Mouse (Mus musculus): ENCODE measurements at regions not wholly inside any gene's neighbourhood (a gene's known extent, or its start where the extent isn't known, plus 50 kb on each side); places are given as distances from the start of the nearest gene placed in this dataset.

DNA sequence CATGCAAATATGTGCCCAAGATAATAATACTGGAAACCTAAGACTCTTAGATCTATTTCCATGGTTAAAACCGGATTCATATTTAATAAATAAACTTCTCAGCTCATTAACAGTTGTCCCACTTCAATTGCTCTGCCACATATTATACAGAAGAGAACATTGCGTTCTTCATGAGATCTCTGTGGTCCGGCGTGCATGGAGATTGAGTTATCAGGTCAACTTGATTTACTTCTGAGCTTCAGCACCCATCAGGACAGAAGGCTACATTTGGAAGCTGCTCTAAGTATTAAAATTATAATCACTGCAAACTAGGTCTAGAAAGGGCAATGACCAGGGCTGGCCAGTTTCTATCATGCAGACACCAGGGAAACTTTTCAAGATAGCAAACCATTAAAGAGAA is 295.9 kb upstream of the Cd180 start:
- no peak for DNase-seq
- intact Hi-C loops (cut with DNase I; ENCODE audit: low total_unique reads) = no loop called here

DNA sequence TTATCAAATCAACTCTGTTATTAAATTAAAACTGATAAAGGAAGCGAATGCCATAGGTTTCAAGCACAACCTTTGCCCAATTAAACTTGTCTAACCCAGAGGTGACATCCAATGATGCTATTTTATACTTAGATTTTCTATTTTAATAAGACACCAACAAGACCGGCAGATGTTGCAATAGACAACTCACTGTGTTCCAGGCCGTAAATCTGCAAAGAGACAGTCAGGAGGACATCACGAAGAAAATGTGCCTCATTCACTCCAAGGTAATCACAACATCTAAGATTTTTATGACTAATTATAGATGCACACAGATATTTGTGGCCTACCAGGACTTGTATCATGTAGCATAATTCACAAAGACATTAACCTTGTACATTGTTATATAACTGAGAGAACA is 281.5 kb upstream of the Cd180 start:
- no peak for DNase-seq
- intact Hi-C loops (cut with DNase I; ENCODE audit: low total_unique reads) = no loop called here

DNA sequence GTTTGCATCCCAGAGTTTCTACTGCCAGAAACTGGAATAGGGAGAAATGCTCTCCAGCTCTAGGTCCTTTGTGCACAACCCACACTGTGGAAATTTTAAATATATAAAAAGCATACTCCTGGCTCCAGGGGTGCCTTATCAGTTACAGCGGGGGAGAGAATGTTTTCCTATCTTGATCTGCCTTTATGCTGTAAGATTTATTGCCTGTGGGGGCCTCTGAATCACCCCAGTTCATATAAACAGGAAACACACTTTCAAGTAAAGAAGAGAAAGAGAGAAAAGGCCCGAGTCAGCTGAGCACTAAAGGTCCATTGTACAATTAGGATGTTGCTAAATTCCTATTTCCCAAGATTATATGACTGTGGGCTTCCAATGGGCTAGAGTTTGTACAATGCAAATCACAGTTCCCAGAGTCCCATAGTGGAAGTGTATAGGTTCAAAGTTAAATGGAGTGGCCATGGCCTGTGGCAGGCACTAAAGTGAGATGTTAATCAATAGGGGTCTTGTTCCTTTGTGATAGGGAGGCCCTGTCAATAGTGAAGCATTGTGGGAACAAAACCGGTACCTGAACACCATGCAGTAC is 258.9 kb upstream of the Cd180 start:
- DNase-seq = no peak
- intact Hi-C loops (cut with DNase I; ENCODE audit: low total_unique reads) = no loop called here

DNA sequence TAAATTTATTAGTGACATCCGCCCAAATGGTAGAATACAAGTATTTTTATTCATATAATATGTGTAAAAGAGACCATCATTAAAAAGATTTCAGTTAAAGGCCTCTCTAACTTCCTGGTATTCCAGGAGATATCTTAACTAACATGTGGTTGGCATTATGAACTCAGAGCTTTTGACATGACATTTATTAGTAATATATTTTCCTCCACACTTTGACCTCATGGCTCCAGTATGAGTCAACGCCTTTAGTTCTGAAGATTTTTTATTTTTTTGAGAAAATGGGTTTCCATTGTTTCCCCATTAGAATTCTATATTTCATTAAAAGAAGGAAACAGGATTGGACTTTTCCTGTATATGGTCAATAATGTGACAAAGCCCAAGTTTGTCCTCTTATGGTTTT is 250.7 kb upstream of the Cd180 start:
- intact Hi-C loops (cut with DNase I; ENCODE audit: low total_unique reads) = no loop called here
- no peak for DNase-seq

- no peak for DNase-seq
- intact Hi-C loops (cut with DNase I; ENCODE audit: low total_unique reads) = no loop called here
Observed at GRCm38 (mm10) chr13:102447310-102447709, 246.0 kb upstream of the Cd180 start.

DNA sequence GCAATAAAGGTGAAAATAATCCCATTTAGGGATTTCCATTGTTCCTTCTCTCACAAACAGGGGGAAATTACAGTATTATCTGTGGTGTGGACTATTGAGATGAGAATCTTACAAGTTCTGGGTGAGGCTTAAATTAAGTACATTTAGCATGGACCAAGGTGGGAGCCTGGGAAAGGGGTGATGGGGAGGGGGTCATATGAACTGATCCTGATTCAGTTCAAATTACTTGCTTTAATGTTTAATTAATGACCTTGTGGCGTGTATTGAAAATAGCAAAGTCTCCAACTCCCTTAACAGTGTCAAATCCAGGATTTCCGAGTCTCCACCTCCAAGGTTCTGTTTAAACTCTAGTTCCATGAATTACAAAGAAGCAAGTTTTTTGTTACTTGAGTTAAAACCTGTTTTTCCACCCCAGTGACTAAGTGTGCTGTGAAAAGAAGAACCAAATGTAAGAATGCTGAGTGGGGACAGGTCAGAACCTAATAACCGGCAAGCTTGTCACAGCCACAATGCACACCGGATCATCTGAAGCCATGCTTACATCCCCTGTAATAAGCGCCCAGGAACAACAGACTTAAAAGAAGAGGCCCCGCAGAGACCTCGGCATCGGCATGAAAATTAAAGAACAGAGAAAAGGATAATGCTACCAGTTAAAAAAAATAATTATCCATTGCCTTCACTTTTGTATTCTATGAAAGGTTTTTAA is 243.8 kb upstream of the Cd180 start:
- no peak for DNase-seq
- intact Hi-C loops (cut with DNase I; ENCODE audit: low total_unique reads) = no loop called here

- intact Hi-C loops (cut with DNase I; ENCODE audit: low total_unique reads) = no loop called here
- DNase-seq = no peak
Observed at GRCm38 (mm10) chr13:102451176-102451575, 242.2 kb upstream of the Cd180 start.

DNA sequence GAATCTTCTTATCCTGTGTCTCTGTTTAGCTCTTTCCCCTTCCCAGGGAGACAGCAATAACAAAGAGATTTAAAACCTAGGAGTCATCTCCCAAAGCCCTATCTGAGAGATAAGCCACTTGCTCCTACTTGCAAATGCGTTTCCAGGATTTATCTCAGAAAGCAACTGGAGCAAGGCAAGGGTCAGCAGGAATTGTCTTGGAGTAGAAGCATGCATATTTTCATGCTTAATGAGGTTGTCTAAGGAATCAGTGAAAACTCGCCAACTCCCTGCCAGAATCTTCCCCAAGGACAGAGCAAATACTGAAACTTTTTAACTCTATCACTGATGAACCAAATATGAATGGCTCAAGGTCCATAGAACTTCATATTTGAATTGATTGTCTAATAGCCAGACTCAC is 234.6 kb upstream of the Cd180 start:
- intact Hi-C loops (cut with DNase I; ENCODE audit: low total_unique reads) = no loop called here
- DNase-seq = no peak

GRCm38 (mm10) chr13:102463993-102464392 is 229.4 kb upstream of the Cd180 start:
- no peak for DNase-seq
- intact Hi-C loops (cut with DNase I; ENCODE audit: low total_unique reads) = no loop called here

GRCm38 (mm10) chr13:102481906-102482305 is 211.5 kb upstream of the Cd180 start:
- intact Hi-C loops (cut with DNase I; ENCODE audit: low total_unique reads) = no loop called here
- DNase-seq = no peak

GRCm38 (mm10) chr13:102482451-102482850 is 210.9 kb upstream of the Cd180 start:
- intact Hi-C loops (cut with DNase I; ENCODE audit: low total_unique reads) = no loop called here
- no peak for DNase-seq

DNA sequence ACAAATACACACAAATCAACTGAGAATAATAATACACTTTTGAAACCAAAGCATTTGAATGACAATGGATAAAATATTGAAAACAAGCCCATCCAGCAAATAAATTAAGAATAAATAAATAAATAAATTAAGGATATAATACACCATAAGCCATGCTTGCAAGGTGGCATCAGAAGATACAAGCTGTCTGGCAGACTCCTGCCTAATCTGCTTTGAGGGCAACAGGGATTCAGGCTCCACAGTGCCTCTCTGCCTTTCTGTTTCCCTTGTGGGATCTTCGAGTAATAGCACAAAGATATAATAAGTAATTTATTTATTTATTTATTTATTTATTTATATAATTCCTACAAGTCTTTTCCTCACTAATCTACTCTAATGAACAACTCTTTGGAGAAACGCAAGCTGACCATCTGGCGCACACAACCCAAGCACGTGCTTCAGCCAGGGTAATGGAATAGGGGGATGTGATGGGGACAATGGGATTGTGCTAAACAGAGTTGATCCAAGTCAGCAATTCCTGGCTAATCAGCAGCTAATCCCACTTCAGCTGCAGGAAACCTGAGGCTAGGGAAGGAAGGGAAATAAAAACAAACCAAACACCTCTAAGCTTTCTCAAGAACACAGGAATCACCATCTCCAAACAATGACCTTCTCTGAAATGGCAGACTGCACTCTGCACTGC is 205.8 kb upstream of the Cd180 start:
- intact Hi-C loops (cut with DNase I; ENCODE audit: low total_unique reads) = no loop called here
- DNase-seq = no peak

DNA sequence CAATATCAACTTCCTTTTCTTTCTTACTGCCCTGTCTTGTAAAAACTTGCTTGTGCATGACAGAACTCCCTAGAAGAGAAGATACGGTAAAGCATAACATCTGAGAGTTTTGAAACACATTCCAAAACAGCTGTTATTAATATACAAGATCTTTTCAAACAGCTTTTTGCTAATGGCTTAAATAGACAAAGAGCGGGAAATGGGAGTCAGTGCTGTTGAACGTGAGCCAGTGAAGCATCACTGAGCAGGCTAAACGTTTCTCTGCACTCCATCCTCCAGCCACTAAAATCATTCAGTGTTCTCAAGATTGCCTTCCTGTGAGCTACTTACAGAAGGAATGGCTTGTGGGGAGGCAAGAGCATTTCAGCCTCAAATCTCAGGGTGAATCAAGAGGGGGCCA is 202.0 kb upstream of the Cd180 start:
- no peak for DNase-seq
- intact Hi-C loops (cut with DNase I; ENCODE audit: low total_unique reads) = no loop called here

DNA sequence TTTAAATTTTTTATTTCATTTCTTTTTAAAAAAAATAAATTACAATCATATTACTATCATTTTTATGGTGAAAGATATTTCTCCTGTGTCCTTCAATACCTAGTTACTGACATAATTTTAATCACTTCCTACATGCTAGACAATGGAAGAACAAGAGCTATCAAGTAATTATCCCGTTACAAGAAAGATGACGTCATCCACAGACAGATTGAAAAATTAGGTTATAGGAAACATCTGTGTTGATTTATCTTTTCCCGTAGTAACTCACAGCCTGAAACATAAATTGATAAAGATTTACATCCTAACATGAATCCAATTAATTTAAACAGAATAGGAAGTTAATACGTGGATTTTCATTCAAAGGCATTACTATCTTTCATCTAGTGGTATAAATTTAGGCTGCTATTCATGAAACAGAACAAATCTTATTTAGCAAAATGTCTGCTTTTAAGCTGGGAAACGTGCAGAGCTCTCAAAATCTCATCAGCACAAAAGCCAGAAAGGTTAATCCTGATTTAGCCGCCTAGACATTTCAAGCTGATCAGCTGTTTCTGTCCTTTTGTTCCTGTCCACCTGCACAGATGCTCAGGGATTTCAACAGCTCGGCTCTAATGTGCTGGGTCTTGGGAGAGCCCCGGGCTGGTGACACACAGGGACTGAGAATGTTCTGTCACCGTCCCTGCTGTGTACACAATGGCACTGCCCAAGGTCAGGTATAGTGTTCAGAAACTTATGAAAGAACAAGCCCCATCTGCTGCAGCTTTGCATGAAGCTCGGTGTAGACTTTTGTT is 189.0 kb upstream of the Cd180 start:
- no peak for DNase-seq
- intact Hi-C loops (cut with DNase I; ENCODE audit: low total_unique reads) = no loop called here

DNA sequence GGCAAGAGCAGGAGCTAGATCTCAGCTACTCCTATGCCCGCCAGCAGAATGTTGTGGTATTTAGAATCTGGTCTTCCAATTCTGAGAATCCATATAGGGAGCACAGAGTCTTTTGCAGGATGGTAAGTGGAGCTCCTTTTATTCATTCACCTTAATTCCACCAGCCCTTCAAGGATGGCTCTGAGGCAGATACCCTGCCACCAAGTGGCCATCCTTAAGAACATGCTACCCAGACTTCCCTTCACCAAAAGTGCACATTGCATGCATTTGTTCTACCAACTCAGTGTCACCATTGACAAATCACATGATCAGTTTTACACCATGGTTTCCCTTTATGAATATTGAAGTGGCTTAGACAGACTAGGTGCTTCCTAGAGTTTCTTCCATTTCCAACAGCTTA is 186.1 kb upstream of the Cd180 start:
- no peak for DNase-seq
- intact Hi-C loops (cut with DNase I; ENCODE audit: low total_unique reads) = no loop called here

DNA sequence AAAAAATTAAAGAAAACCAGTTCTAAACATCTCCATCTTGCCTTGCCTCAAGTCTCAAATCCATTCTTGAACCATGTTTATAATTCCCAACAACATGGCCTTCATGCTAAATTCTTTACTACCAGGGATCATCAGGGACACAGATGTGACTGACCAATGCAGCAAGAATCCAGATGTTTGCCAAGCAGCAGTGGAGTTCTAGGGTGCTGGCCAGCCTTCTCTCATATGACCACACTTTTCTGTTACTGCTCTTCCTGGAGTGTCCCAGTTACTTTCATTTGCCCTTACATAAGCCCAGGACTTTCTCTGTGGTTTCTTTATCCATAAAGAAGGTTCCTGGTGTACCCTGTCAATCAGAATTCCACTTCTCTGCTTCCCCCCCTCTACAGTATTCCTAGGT is 185.4 kb upstream of the Cd180 start:
- intact Hi-C loops (cut with DNase I; ENCODE audit: low total_unique reads) = no loop called here

GRCm38 (mm10) chr13:102510733-102511279 is 182.6 kb upstream of the Cd180 start:
- DNase-seq = no peak
- intact Hi-C loops (cut with DNase I; ENCODE audit: low total_unique reads) = no loop called here

More for the DNA sequence above, 185.4 kb upstream of the Cd180 start:
- no peak for DNase-seq

DNA sequence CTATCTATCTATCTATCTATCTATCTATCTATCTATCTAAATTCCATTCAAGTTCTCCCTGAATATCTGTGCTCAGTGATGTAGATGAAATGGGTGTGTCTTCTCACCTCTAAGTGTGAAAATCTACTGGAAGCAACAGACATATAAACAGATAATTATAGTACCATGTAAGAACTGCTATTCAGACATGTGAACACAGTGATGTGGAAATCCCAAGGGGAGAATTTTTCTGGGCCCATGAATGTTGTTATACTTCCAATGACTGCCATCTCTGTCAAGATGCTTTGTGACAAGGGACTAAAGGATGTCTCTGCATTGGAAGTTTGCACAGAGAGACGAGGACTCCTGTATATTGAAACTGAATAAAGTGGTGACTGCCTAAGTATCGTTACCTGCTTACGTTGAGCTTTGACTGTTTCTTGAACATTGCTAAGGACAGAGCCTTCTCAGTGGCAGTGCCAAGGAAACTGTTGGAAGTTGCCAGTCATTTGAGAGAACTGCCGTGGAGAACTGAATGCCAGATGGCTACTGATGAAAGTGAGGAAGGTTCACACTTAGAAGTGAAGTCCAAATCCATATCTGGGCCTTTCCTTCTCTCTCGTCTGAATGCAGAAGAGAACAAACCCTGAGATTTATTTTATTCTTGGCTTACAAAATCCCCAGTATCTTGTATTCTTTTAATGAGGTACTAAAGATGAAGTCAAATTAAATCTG is 175.0 kb upstream of the Cd180 start:
- no peak for DNase-seq
- intact Hi-C loops (cut with DNase I; ENCODE audit: low total_unique reads) = no loop called here

GRCm38 (mm10) chr13:102521427-102521826 is 171.9 kb upstream of the Cd180 start:
- DNase-seq = no peak
- intact Hi-C loops (cut with DNase I; ENCODE audit: low total_unique reads) = no loop called here

GRCm38 (mm10) chr13:102522080-102522479 is 171.3 kb upstream of the Cd180 start:
- intact Hi-C loops (cut with DNase I; ENCODE audit: low total_unique reads) = no loop called here

More at GRCm38 (mm10) chr13:102522080-102522479, 171.3 kb upstream of the Cd180 start:
- no peak for DNase-seq

All from gastrocnemius, postnatal 14 days (tissue).